Mouse (Mus musculus) C2C12 (cell line): ENCODE results near the gene Frmd5.

ENCODE experiments used
- CEBPB ChIP-seq: IDR thresholded peaks from one replicate; pipeline ENCODE4 v1.6.1; 2011; ENCODE audit warnings: low read depth, mild to moderate bottlenecking, control low read depth, moderate library complexity
- CTCF ChIP-seq: IDR thresholded peaks from one replicate; pipeline ENCODE4 v1.5.1; 2011; ENCODE audit not compliant: control insufficient read depth, insufficient read depth, insufficient read length
- MYOD1 ChIP-seq: IDR thresholded peaks from one replicate; pipeline ENCODE4 v1.6.1; 2011; ENCODE audit warnings: low read depth; ENCODE audit not compliant: control insufficient read depth, insufficient read length
- USF1 ChIP-seq: IDR thresholded peaks from one replicate; pipeline ENCODE4 v1.6.1; 2011; ENCODE audit warnings: low read depth, mild to moderate bottlenecking, control low read depth, moderate library complexity

- TF ChIP-seq CTCF = no peak
- no peak for TF ChIP-seq USF1
- TF ChIP-seq MYOD1 = no peak
- no peak for TF ChIP-seq CEBPB
Measured at GRCm38 (mm10) chr2:121723796-121724195, 83.1 kb downstream of the Frmd5 start.
